Mouse (Mus musculus) ES-Bruce4 (cell line): Measurements from ENCODE around the gene Zfp704.

ENCODE experiments used
- CTCF ChIP-seq: IDR thresholded peaks from one replicate; pipeline ENCODE4 v1.8.1; 2011; ENCODE audit warnings: low read depth, low read length
- EP300 ChIP-seq: IDR thresholded peaks from 2 replicates; pipeline ENCODE4 v1.6.1; 2011; ENCODE audit warnings: low read depth, low read length; ENCODE audit not compliant: insufficient read depth

DNA sequence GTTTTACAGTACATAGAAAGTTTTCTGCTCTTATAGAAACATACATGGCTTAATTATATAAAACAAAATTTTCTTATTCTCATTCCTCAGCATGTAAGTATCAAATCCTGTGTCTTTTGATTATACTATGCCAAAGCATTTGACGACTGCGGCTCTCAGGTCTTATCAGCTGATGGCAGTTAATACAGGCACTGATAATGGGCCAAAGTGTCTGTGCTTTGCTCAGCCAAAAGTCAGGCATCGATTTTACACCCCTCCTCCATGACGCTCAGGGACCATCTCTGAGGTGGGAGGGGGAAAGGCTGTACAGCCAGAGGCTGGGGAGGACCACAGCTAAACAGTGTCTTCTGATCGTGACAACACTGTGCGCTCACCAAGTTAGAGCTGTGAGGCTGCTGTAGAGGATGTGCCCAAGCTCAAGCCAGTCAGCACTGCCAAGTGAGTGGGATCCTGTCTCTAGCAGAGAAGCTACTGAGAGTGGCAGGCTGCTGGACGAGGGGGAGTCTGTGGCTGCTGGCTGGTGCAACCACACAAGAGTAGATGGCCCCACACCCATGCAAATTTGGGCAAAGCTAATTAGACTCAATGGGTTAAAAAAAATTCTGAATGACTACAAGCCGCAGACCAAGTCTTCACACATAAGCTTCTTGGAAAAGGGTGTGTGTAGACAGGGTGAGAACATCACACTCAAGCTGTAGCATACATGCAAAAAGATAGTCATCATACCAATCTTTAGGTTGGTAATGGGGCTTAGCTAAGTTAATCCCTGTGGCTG is 155.1 kb downstream of the Zfp704 start:
- TF ChIP-seq EP300 (no peak), CTCF (no peak)
